Mouse (Mus musculus) liver, embryonic 11.5 days (tissue): Measurements from ENCODE around the gene Rnf212b. TPM values are rescaled to one million over a fixed set of nuclear protein-coding genes. Genes with fewer than 3 reads are reported as not detected.

Source experiments
- ATAC-seq: fragments of 200-750 bp; cut with Nextera tagmentation; replicated peaks from 2 replicates; pipeline ENCODE4 v1.8.0; 2017; ENCODE audit warnings: moderate number of reproducible peaks, mild to moderate bottlenecking, moderate TSS enrichment, moderate library complexity; ENCODE audit not compliant: low FRiP score
- DNase-seq: peaks from one replicate; pipeline ENCODE4 v3.0.0-alpha.2; 2017; ENCODE audit warnings: low spot score
- H3K27ac ChIP-seq: fragments of 300-500 bp; sonication (generic); 2 replicates; pipeline ENCODE4 v1.5.1; 2014; ENCODE audit warnings: mild to moderate bottlenecking, low read depth, low read length, control low read depth
- H3K27me3 ChIP-seq: fragments of 300-500 bp; sonication (generic); replicated peaks from 2 replicates; pipeline ENCODE4 v1.6.1; 2014; ENCODE audit warnings: low read length, mixed read lengths; ENCODE audit not compliant: control insufficient read depth, insufficient read depth
- H3K36me3 ChIP-seq: fragments of 300-500 bp; sonication (generic); 2 replicates; pipeline ENCODE4 v1.6.1; 2014; ENCODE audit warnings: mild to moderate bottlenecking, low read length, moderate library complexity, mixed read lengths; ENCODE audit not compliant: control insufficient read depth, insufficient read depth
- H3K4me1 ChIP-seq: fragments of 300-500 bp; sonication (generic); replicated peaks from 2 replicates; pipeline ENCODE4 v1.6.1; 2014; ENCODE audit warnings: low read length, mixed read lengths; ENCODE audit not compliant: control insufficient read depth, insufficient read depth
- H3K4me2 ChIP-seq: fragments of 300-500 bp; sonication (generic); 2 replicates; pipeline ENCODE4 v1.6.1; 2014; ENCODE audit warnings: mild to moderate bottlenecking, control low read depth, moderate library complexity
- H3K4me3 ChIP-seq: fragments of 300-500 bp; sonication (generic); 2 replicates; pipeline ENCODE4 v1.5.1; 2014; ENCODE audit warnings: low read depth, low read length, control low read depth
- H3K9ac ChIP-seq: fragments of 300-500 bp; sonication (generic); 2 replicates; pipeline ENCODE4 v1.6.1; 2014; ENCODE audit warnings: low read depth, low read length, control low read depth
- H3K9me3 ChIP-seq: fragments of 300-500 bp; sonication (generic); 2 replicates; pipeline ENCODE4 v1.6.1; 2016; ENCODE audit warnings: low read length, inconsistent platforms, mixed read lengths; ENCODE audit not compliant: control insufficient read depth
- WGBS: fragments of 180-500 bp; shearing (Covaris S2); extraction: QIAGEN DNeasy Blood & Tissue Kit; methylation state at CpG from one replicate; pipeline ENCODE4 v1.1.7; 2014; 5-methylcytosine and 5-hydroxymethylcytosine counted together
- polyA plus RNA-seq: library from polyadenylated mRNA; unstranded; fragments of >200 nt; fragmentation: Nextera tagmentation; extraction: Ambion mirVana; gene quantifications from 2 replicates; pipeline ENCODE4 v1.2.1, GENCODE M21; 2014

Gene Rnf212b
- polyA plus RNA-seq, 1 experiment from 2014 or later = not detected

GRCm38 (mm10) chr14:54792166-54792565 lies 21.8 kb upstream of the Rnf212b start:
- DNase-seq (no peak), ATAC-seq (no peak)
- peaks cover 2% of the 10 kb centered on the region; the same call in 1 of the 2 replicates for H3K4me1 ChIP-seq
- H3K9me3 ChIP-seq = no peaks in the 10 kb centered on the region
- no peak overlapping the region for H3K9ac ChIP-seq
- no peaks in the 10 kb centered on the region for H3K36me3 ChIP-seq
- H3K27ac ChIP-seq = no peak overlapping the region
- H3K4me3 ChIP-seq = no peak overlapping the region
- WGBS = 70% methylated on average over 6 of the region's 6 CpGs
- no peaks in the 10 kb centered on the region for H3K27me3 ChIP-seq
- no peak overlapping the region for H3K4me2 ChIP-seq

GRCm38 (mm10) chr14:54793351-54793750 lies 20.6 kb upstream of the Rnf212b start:
- H3K9me3 ChIP-seq = no peaks in the 10 kb centered on the region

DNA sequence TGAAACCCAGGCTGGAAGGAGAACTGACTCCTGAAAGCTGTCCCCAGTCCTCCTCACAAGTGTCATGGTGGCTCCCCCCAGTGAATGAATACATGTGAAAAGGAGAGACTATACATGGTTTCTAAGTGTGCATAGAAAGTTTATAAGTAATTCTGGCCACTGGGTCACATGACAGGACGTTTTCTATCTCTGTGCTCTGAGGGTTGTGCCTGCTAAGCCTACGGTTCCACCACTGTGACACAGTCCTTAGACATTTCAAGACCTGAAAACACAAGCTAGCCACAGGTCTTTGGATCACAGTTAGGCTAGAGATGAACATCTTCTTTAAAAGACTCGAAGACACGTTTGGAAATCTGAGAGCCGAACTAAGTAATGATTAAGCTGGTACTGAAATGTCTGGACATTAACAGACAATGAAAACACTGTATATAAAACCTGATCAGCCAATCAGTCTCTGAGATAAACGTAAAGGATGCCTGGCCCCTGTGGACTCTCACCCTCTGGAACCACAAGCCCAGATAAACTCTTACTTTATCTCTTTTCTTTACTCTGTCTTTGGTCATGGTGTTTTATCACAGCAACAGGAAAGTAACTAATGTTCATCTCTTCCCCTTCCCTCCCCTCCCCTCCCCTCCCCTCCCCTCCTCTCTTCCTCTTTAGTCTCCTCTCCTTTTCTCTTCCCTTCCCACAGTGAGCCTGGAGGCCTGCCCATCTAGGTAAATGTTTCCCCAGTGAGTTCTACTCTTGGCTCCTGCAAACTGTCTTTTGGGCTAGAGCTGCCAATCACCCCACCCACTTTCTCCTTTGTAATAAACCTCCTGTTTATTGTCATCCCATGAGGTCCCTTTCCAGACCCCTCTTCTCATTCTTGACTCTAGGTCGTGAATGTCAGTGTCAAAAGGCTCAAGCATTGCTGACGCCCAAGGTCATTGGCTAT lies 19.8 kb upstream of the Rnf212b start:
- H3K36me3 ChIP-seq = no peaks in the 10 kb centered on the region
- no peak overlapping the region for H3K27ac ChIP-seq
- no peak overlapping the region for H3K4me3 ChIP-seq
- no peak overlapping the region for H3K9ac ChIP-seq
- H3K27me3 ChIP-seq = no peaks in the 10 kb centered on the region
- no peak overlapping the region for H3K4me2 ChIP-seq
- ATAC-seq = no peak
- H3K9me3 ChIP-seq = no peaks in the 10 kb centered on the region
- 57% methylated on average over 8 of the region's 8 CpGs for WGBS
- H3K4me1 ChIP-seq = no peaks in the 10 kb centered on the region
- DNase-seq = no peak

More at GRCm38 (mm10) chr14:54793351-54793750, 20.6 kb upstream of the Rnf212b start:
- Histone ChIP-seq H3K27me3 (no peaks in the 10 kb centered on the region), H3K4me1 (peaks cover 2% of the 10 kb centered on the region; the same call in 1 of the 2 replicates), H3K9ac (no peak overlapping the region), H3K4me2 (no peak overlapping the region), H3K27ac (no peak overlapping the region), H3K4me3 (no peak overlapping the region), H3K36me3 (no peaks in the 10 kb centered on the region)
- ATAC-seq = no peak
- 34% methylated on average over 1 of the region's 1 CpGs for WGBS
- no peak for DNase-seq

DNA sequence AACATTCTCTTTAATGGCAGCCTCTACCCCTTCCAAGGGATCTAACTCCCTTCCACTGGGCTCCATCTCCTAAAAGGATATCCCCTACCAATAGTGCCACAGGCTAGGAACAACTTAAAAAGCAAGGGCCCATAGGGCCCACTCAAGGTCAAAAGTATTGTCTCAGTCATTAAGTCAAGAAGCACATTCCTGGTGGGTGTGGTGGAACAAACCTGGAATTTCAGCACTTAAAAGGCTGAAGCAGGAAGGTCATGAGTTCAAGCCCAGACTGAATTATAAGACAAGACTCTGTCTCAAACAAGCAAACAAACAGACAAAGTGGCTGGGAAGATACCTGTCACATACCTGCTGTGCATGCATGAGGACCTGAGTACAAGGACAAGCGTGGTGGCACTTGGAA lies 18.0 kb upstream of the Rnf212b start:
- no peak overlapping the region for H3K27ac ChIP-seq

DNA sequence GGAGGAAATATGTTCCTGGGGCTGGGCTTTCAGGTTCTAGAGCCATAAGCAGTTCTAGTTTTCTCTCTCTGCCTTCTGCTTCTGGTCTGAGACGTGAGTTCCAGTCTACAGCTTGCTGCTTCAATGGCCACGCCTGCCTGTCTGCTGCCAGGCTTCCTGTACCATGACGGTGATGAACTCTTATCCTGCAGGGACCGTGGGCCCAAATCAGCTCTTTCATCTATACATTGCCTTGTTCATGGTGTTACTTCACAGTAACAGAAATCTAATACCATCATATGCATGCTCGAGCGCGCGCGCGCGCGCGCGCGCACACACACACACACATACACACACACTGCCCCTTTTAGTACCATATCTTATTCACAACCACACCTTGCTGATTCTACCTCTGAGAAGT lies 17.2 kb upstream of the Rnf212b start:
- DNase-seq (no peak), ATAC-seq (no peak)
- 83% methylated on average over 15 of the region's 15 CpGs for WGBS
- no peaks in the 10 kb centered on the region for H3K36me3 ChIP-seq
- H3K27me3 ChIP-seq = no peaks in the 10 kb centered on the region
- no peaks in the 10 kb centered on the region for H3K9me3 ChIP-seq
- no peak overlapping the region for H3K4me3 ChIP-seq
- no peak overlapping the region for H3K9ac ChIP-seq
- no peak overlapping the region for H3K4me2 ChIP-seq
- no peaks in the 10 kb centered on the region for H3K4me1 ChIP-seq
- H3K27ac ChIP-seq = no peak overlapping the region

More for the DNA sequence above, 18.0 kb upstream of the Rnf212b start:
- no peaks in the 10 kb centered on the region for H3K27me3 ChIP-seq
- no peak overlapping the region for H3K9ac ChIP-seq
- no peak for DNase-seq
- WGBS = 69% methylated on average over 1 of the region's 1 CpGs
- ATAC-seq = no peak
- no peaks in the 10 kb centered on the region for H3K4me1 ChIP-seq
- H3K4me2 ChIP-seq = no peak overlapping the region
- no peaks in the 10 kb centered on the region for H3K9me3 ChIP-seq
- H3K36me3 ChIP-seq = no peaks in the 10 kb centered on the region
- H3K4me3 ChIP-seq = no peak overlapping the region

- Histone ChIP-seq H3K4me3 (no peak overlapping the region), H3K9me3 (no peaks in the 10 kb centered on the region), H3K36me3 (no peaks in the 10 kb centered on the region), H3K4me2 (no peak overlapping the region), H3K9ac (no peak overlapping the region), H3K27me3 (no peaks in the 10 kb centered on the region), H3K27ac (no peak overlapping the region), H3K4me1 (no peaks in the 10 kb centered on the region)
- no peak for ATAC-seq
- no peak for DNase-seq
- WGBS = 53% methylated on average over 10 of the region's 10 CpGs
These were observed 14.3 kb upstream of the Rnf212b start for GRCm38 (mm10) chr14:54799686-54800085.

DNA sequence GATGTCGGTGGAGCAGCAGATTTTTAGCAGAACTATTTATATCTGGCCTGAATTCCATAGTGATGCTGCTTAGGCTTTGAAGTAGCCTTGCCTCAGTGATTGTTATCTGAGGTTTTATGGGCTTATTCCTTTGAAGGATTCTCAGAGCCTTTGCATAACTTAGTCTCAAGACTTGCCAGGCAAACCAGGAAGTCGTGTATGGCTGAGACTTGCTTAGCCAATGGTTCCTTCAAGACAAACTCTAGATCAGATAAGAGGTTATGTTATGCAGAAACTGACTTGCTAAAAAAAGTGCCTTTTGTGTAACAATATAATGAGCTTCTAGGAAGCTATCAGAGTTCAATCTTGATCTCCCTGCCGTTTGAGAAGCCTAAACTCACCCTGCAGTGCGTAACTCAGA lies 11.5 kb upstream of the Rnf212b start:
- no peak for ATAC-seq

GRCm38 (mm10) chr14:54806124-54806523 lies 7.8 kb upstream of the Rnf212b start:
- Histone ChIP-seq H3K27me3 (no peaks in the 10 kb centered on the region), H3K27ac (no peak overlapping the region), H3K36me3 (no peaks in the 10 kb centered on the region), H3K4me3 (no peak overlapping the region), H3K4me1 (peaks cover 4% of the 10 kb centered on the region), H3K9me3 (no peaks in the 10 kb centered on the region), H3K9ac (no peak overlapping the region), H3K4me2 (no peak overlapping the region)
- DNase-seq (no peak), ATAC-seq (no peak)
- 75% methylated on average over 4 of the region's 4 CpGs for WGBS

More for the DNA sequence above, 11.5 kb upstream of the Rnf212b start:
- Histone ChIP-seq H3K4me2 (no peak overlapping the region), H3K27me3 (no peaks in the 10 kb centered on the region), H3K27ac (no peak overlapping the region), H3K36me3 (no peaks in the 10 kb centered on the region), H3K4me3 (no peak overlapping the region), H3K9ac (no peak overlapping the region), H3K4me1 (no peaks in the 10 kb centered on the region), H3K9me3 (no peaks in the 10 kb centered on the region)
- WGBS = 68% methylated on average over 4 of the region's 4 CpGs
- no peak for DNase-seq
